Mouse (Mus musculus): Measurements from ENCODE around the gene Grb7.

Grb7 gene

GRCm38 (mm10) chr11:98446213-98446561 lies at the start of gene Grb7:
Gene Grb7, plus strand, starts transcription at chr11:98446394.
- no peak for DNase-seq

GRCm38 (mm10) chr11:98397946-98398345 lies 48.2 kb upstream of the Grb7 start:
- DNase-seq = no peak

- DNase-seq = peak; percentile 94 to 96
Measured at GRCm38 (mm10) chr11:98400161-98400726, 46.0 kb upstream of the Grb7 start, which contains the start of gene Pgap3. Gene Pgap3, minus strand, starts transcription at chr11:98400490.

GRCm38 (mm10) chr11:98400816-98401215 lies 45.4 kb upstream of the Grb7 start:
- DNase-seq = peak; percentile 49 to 68

GRCm38 (mm10) chr11:98406621-98407020 lies 39.6 kb upstream of the Grb7 start:
- no peak for DNase-seq

GRCm38 (mm10) chr11:98408872-98409271 lies 37.3 kb upstream of the Grb7 start:
- peak; percentile 75 to 86 for DNase-seq

GRCm38 (mm10) chr11:98409341-98409822 lies 36.8 kb upstream of the Grb7 start:
- peak; percentile 78 to 85 for DNase-seq

- DNase-seq = peak; percentile 91 to 95
Measured at GRCm38 (mm10) chr11:98412273-98412796, 33.9 kb upstream of the Grb7 start, which contains the start of gene Erbb2. Gene Erbb2, plus strand, starts transcription at chr11:98412470.

- peak; percentile 70 to 79 for DNase-seq
Measured at GRCm38 (mm10) chr11:98412797-98413301, 33.3 kb upstream of the Grb7 start.

GRCm38 (mm10) chr11:98413731-98414130 lies 32.5 kb upstream of the Grb7 start:
- DNase-seq = peak; percentile 35 to 36

- no peak for DNase-seq
Measured at GRCm38 (mm10) chr11:98414162-98414561, 32.0 kb upstream of the Grb7 start.

GRCm38 (mm10) chr11:98417074-98417473 lies 29.1 kb upstream of the Grb7 start:
- no peak for DNase-seq

GRCm38 (mm10) chr11:98418273-98418672 lies 27.9 kb upstream of the Grb7 start:
- DNase-seq = no peak

GRCm38 (mm10) chr11:98418939-98419547 lies 27.2 kb upstream of the Grb7 start:
- peak; percentile 51 to 62 for DNase-seq

- DNase-seq = peak in 1 of 2 experiments; percentile 19
Measured at GRCm38 (mm10) chr11:98426592-98426991, 19.6 kb upstream of the Grb7 start.

GRCm38 (mm10) chr11:98428436-98428835 lies 17.8 kb upstream of the Grb7 start:
- no peak for DNase-seq

GRCm38 (mm10) chr11:98431743-98432502 lies 14.3 kb upstream of the Grb7 start:
- no peak for DNase-seq

GRCm38 (mm10) chr11:98435723-98436122 lies 10.5 kb upstream of the Grb7 start:
- DNase-seq = no peak

- no peak for DNase-seq
Measured at GRCm38 (mm10) chr11:98437441-98437840, 8.8 kb upstream of the Grb7 start.

- peak; percentile 99 for DNase-seq
Measured at GRCm38 (mm10) chr11:98438331-98439158, 7.6 kb upstream of the Grb7 start, which contains the start of gene Mien1. Gene Mien1, minus strand, starts transcription at chr11:98438991.

GRCm38 (mm10) chr11:98443688-98444087 lies 2.5 kb upstream of the Grb7 start:
- no peak for DNase-seq

- peak in 1 of 2 experiments; percentile 35 for DNase-seq
Measured at GRCm38 (mm10) chr11:98445238-98445637, 956 bp upstream of the Grb7 start.

All from kidney, postnatal 4 days (tissue).